Mouse (Mus musculus): Measurements from ENCODE around the gene Arhgap11a. TPM values are rescaled to one million over a fixed set of nuclear protein-coding genes. Genes with fewer than 3 reads are reported as not detected.

The Arhgap11a gene
- total RNA-seq, 1 experiment from 2014 or later, result 18.9 TPM

Other genes starting within 250 kb of the Arhgap11a start
- gene Grem1, start 90.0 kb downstream of the Arhgap11a start, total RNA-seq (2017), result not detected in 3 replicates
- gene Scg5, start 19.5 kb downstream of the Arhgap11a start, total RNA-seq (2017), result 3.2 TPM in 1 of 3 replicates, not detected in the others
- gene Gjd2, start 165.0 kb upstream of the Arhgap11a start, total RNA-seq (2017), result not detected in 3 replicates
- gene Actc1, start 204.9 kb upstream of the Arhgap11a start, total RNA-seq (2017), result not detected in 3 replicates